Mouse (Mus musculus): ENCODE results near the gene Gm572. TPM values are rescaled to one million over a fixed set of nuclear protein-coding genes. Genes with fewer than 3 reads are reported as not detected.

Gm572 gene
- 0.09 TPM in 1 of 2 replicates, not detected in the other for polyA plus RNA-seq (2015; fragmentation: Nextera tagmentation; extraction: Ambion mirVana)

DNA sequence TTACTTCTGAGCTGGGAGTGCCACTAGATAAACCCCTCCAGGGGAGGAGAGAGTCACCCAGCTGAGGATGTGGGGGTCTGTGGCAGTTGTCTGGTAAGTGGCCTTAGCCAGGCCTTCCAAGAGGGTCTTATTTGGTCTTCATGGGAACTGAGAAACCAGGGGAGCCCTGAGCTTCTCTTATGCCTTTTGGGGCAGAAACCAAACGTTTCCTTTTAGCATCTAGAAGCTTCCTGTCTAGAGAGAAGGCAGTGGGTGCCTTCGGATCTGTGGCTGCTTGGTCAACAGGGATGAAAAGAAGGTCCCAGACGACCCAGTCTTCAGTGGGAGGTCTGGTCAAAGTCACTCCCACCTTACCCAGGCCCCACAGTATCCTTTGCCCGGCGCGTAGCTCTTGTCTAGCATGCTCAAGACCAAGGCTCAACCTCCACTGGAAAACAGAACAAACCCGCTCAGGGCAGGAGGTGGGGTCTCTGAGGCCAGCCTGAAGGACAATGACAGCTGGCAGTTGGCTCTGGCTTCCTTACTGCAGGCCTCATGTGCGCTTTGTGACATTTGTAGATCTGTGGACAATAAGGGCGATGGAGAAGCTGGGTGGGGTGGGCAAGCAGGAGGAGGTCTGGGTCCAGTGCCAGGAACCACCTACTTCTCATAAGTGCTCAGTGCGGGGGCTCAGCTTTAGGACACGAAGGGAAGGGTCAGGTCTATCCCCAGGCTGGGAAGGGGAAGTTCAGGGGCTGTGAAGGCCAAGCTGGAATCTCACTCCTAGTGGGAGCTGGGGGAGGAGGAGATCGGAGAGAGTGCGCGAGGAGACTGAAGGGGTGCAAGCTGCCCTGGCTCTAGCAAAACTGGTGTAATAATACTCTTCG, at the start of gene Gm572:
Gene Gm572 (plus strand): TSS at position 27 of the 866 bp plus-strand sequence.
- 0 out of 2 replicates have a peak, but pooled peaks have one; percentile 16 for ATAC-seq (ENCODE audit: insufficient read depth, low FRiP score)
- Histone ChIP-seq H3K4me1 (ENCODE audit: control insufficient read depth, insufficient read depth, low read length) (peaks cover 3% of the 10 kb centered on the region; the same call in 1 of the 2 replicates), H3K4me2 (ENCODE audit: low read depth, low read length) (peak within 1 kb of the TSS; percentile 49), H3K9ac (ENCODE audit: low read length) (peak within 1 kb of the TSS; percentile 60), H3K27me3 (ENCODE audit: control insufficient read depth, insufficient read depth, low read length) (no peaks in the 10 kb centered on the region), H3K4me3 (replicated peaks; ENCODE audit: low read length) (peak within 1 kb of the TSS; percentile 25), H3K9me3 (replicated peaks; ENCODE audit: control insufficient read depth, low read length) (no peaks in the 10 kb centered on the region), H3K36me3 (ENCODE audit: control insufficient read depth, insufficient read depth, low read length) (no peaks in the 10 kb centered on the region), H3K27ac (ENCODE audit: low read length) (no peak within 1 kb of the TSS)
- 52% methylated on average over 15 of the region's 15 CpGs for WGBS

DNA sequence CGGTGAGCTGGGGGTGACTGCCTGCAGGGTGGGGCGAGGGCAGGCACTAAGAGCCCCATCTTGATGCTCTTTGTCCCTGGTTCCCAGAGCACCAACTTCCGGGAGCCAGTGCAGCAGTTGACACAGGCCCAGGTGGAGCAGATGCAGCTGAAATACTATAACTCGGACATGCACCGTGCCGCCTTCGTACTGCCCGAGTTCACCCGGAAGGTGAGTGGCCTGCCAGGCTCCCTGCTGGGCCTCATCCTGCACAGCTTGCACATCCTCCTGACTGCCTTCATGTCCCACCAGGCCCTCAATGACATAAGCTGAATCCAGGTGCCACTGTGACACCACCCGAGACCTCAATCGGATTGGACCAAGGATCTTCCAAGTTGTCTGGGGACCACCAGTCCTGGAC, 49.1 kb upstream of the Gm572 start:
- H3K27me3 ChIP-seq (ENCODE audit: control insufficient read depth, insufficient read depth, low read length): no peaks in the 10 kb centered on the region
- ATAC-seq (ENCODE audit: insufficient read depth, low FRiP score): no peak
- 94% methylated on average over 11 of the region's 11 CpGs for WGBS
- H3K4me2 ChIP-seq (ENCODE audit: low read depth, low read length): no peak overlapping the region
- no peaks in the 10 kb centered on the region; the same call in 1 of the 2 replicates for H3K9me3 ChIP-seq (replicated peaks; ENCODE audit: control insufficient read depth, low read length)
- H3K4me3 ChIP-seq (replicated peaks; ENCODE audit: low read length): no peak overlapping the region
- H3K9ac ChIP-seq (ENCODE audit: low read length): no peak overlapping the region
- peaks cover 10% of the 10 kb centered on the region; the same call in 1 of the 2 replicates for H3K4me1 ChIP-seq (ENCODE audit: control insufficient read depth, insufficient read depth, low read length)
- H3K36me3 ChIP-seq (ENCODE audit: control insufficient read depth, insufficient read depth, low read length): peaks cover 40% of the 10 kb centered on the region
- no peak overlapping the region for H3K27ac ChIP-seq (ENCODE audit: low read length)

DNA sequence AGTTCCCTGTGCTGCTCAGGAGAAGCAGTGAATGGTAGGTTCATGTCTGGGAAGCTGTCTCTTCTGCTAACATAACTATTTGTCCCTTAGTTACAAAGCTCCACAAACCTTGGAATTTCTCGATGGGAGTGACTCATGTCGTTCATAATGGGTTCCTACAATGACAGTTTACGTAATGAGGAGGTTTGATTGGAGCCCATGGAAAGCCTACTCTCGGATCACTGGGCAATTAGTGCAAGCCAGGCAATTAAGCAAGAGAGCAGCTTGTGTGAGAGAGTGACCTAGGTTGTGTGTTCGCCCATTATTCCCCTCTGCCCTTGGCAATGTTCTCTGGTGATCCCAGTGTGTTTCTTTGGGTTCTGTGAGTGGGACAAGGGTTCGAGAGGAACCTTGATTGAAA, 47.2 kb upstream of the Gm572 start:
- Histone ChIP-seq H3K9ac (ENCODE audit: low read length) (no peak overlapping the region), H3K27ac (ENCODE audit: low read length) (no peak overlapping the region), H3K4me2 (ENCODE audit: low read depth, low read length) (no peak overlapping the region), H3K27me3 (ENCODE audit: control insufficient read depth, insufficient read depth, low read length) (no peaks in the 10 kb centered on the region), H3K4me3 (replicated peaks; ENCODE audit: low read length) (no peak overlapping the region), H3K36me3 (ENCODE audit: control insufficient read depth, insufficient read depth, low read length) (peaks cover 40% of the 10 kb centered on the region), H3K9me3 (replicated peaks; ENCODE audit: control insufficient read depth, low read length) (no peaks in the 10 kb centered on the region; the same call in 1 of the 2 replicates), H3K4me1 (ENCODE audit: control insufficient read depth, insufficient read depth, low read length) (0 out of 2 replicates have a peak, but pooled peaks cover 10% of the 10 kb centered on the region)
- 86% methylated on average over 6 of the region's 6 CpGs for WGBS
- ATAC-seq (ENCODE audit: insufficient read depth, low FRiP score): no peak

DNA sequence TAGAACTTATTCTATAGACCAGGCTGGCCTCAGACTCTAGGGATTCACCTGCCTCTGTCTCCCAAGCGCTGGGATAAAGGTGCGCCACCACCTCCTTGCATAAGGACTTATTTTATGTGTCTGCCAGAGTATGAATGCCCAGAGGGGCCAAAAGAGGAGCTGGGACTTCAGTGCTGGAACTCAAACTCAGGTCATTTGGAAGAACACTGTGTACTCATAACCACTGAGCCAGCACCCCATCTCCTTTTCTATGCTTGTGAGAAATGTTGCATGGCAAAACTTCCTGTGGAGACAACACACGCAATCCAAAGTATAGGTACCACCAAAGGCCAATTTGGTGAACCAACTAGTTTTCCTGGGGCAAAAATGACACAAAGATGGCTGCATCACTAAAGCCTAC, 46.4 kb upstream of the Gm572 start:
- no peak overlapping the region for H3K4me3 ChIP-seq (replicated peaks; ENCODE audit: low read length)
- H3K9ac ChIP-seq (ENCODE audit: low read length): no peak overlapping the region
- no peak for ATAC-seq (ENCODE audit: insufficient read depth, low FRiP score)
- H3K36me3 ChIP-seq (ENCODE audit: control insufficient read depth, insufficient read depth, low read length): peaks cover 40% of the 10 kb centered on the region
- no peaks in the 10 kb centered on the region; the same call in 1 of the 2 replicates for H3K9me3 ChIP-seq (replicated peaks; ENCODE audit: control insufficient read depth, low read length)
- no peak overlapping the region for H3K27ac ChIP-seq (ENCODE audit: low read length)
- no peaks in the 10 kb centered on the region for H3K27me3 ChIP-seq (ENCODE audit: control insufficient read depth, insufficient read depth, low read length)
- no peak overlapping the region for H3K4me2 ChIP-seq (ENCODE audit: low read depth, low read length)
- WGBS: 95% methylated on average over 3 of the region's 3 CpGs
- 0 out of 2 replicates have a peak, but pooled peaks cover 10% of the 10 kb centered on the region for H3K4me1 ChIP-seq (ENCODE audit: control insufficient read depth, insufficient read depth, low read length)

DNA sequence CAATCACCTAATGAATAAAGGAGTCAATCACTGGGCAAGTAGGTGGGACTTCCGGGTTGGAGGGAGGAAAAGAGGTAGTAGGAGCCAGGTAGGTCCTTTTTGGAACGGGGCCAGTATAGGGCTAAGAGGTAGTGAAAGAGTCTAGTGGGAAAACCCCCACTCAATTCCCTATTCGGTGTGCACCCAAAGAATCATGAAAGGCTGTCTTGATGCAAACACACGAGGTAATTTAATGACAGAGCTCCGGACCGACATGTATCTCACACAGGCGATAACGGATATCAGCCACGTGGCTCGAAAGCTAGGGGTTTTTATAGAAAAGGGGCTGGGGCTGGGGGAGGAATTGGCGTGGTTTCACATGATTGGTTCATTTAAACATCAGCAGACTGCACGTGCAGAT, 44.3 kb upstream of the Gm572 start:
- H3K4me2 ChIP-seq (ENCODE audit: low read depth, low read length): no peak overlapping the region
- no peak overlapping the region for H3K4me3 ChIP-seq (replicated peaks; ENCODE audit: low read length)
- no peaks in the 10 kb centered on the region for H3K4me1 ChIP-seq (ENCODE audit: control insufficient read depth, insufficient read depth, low read length)
- ATAC-seq (ENCODE audit: insufficient read depth, low FRiP score): no peak
- H3K27ac ChIP-seq (ENCODE audit: low read length): no peak overlapping the region
- 93% methylated on average over 12 of the region's 12 CpGs for WGBS
- H3K27me3 ChIP-seq (ENCODE audit: control insufficient read depth, insufficient read depth, low read length): no peaks in the 10 kb centered on the region
- H3K9me3 ChIP-seq (replicated peaks; ENCODE audit: control insufficient read depth, low read length): no peaks in the 10 kb centered on the region; the same call in 1 of the 2 replicates
- peaks cover 37% of the 10 kb centered on the region for H3K36me3 ChIP-seq (ENCODE audit: control insufficient read depth, insufficient read depth, low read length)
- H3K9ac ChIP-seq (ENCODE audit: low read length): no peak overlapping the region

DNA sequence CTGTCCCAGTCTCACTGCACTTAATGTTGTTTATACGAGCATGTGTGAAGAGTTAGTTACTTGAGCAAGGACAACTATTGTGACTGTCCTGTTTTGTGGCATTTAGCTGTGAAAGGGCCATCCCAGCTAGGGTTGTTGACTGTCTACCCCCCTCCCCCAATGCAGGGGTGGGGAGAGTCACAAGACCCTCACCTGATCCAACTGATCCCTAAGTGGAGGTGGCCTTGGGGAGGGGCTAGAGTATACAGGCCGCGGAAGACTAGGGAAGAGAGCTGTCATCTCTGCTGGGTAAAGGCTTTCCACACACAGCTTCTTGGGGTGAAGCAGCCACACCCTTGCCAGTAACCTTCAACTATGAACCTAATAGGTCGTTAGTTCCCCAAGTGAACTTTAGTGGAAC, 42.8 kb upstream of the Gm572 start:
- ATAC-seq (ENCODE audit: insufficient read depth, low FRiP score): no peak
- Histone ChIP-seq H3K4me1 (ENCODE audit: control insufficient read depth, insufficient read depth, low read length) (no peaks in the 10 kb centered on the region), H3K9ac (ENCODE audit: low read length) (no peak overlapping the region), H3K4me3 (replicated peaks; ENCODE audit: low read length) (no peak overlapping the region), H3K27me3 (ENCODE audit: control insufficient read depth, insufficient read depth, low read length) (no peaks in the 10 kb centered on the region), H3K9me3 (replicated peaks; ENCODE audit: control insufficient read depth, low read length) (no peaks in the 10 kb centered on the region; the same call in 1 of the 2 replicates), H3K27ac (ENCODE audit: low read length) (no peak overlapping the region), H3K36me3 (ENCODE audit: control insufficient read depth, insufficient read depth, low read length) (peaks cover 25% of the 10 kb centered on the region), H3K4me2 (ENCODE audit: low read depth, low read length) (no peak overlapping the region)
- WGBS: 85% methylated on average over 4 of the region's 4 CpGs

DNA sequence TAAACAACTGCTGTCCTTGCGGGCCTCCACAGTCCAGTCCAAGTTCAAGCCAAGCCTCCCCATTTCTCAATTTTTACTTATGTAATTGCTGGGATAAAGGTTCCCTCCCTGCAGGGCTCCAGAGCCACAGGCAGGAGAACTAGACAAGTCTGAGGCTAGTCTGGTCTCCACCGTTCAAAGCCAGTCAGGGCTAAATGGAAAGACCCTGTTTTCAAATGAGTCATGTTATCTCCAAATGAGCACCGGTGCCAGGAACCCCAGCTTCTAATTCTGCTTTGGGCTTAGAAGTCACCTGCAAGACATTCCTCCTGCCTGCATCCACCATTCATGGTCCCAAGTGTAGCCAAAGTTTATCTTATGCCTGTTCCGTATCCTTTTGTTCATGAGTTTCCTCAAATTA, 41.2 kb upstream of the Gm572 start:
- Histone ChIP-seq H3K4me1 (ENCODE audit: control insufficient read depth, insufficient read depth, low read length) (no peaks in the 10 kb centered on the region), H3K9ac (ENCODE audit: low read length) (no peak overlapping the region), H3K27me3 (ENCODE audit: control insufficient read depth, insufficient read depth, low read length) (no peaks in the 10 kb centered on the region), H3K36me3 (ENCODE audit: control insufficient read depth, insufficient read depth, low read length) (peaks cover 12% of the 10 kb centered on the region; the same call in 1 of the 2 replicates), H3K27ac (ENCODE audit: low read length) (no peak overlapping the region), H3K9me3 (replicated peaks; ENCODE audit: control insufficient read depth, low read length) (no peaks in the 10 kb centered on the region; the same call in 1 of the 2 replicates), H3K4me2 (ENCODE audit: low read depth, low read length) (no peak overlapping the region), H3K4me3 (replicated peaks; ENCODE audit: low read length) (no peak overlapping the region)
- WGBS: 69% methylated on average over 4 of the region's 4 CpGs
- ATAC-seq (ENCODE audit: insufficient read depth, low FRiP score): no peak

DNA sequence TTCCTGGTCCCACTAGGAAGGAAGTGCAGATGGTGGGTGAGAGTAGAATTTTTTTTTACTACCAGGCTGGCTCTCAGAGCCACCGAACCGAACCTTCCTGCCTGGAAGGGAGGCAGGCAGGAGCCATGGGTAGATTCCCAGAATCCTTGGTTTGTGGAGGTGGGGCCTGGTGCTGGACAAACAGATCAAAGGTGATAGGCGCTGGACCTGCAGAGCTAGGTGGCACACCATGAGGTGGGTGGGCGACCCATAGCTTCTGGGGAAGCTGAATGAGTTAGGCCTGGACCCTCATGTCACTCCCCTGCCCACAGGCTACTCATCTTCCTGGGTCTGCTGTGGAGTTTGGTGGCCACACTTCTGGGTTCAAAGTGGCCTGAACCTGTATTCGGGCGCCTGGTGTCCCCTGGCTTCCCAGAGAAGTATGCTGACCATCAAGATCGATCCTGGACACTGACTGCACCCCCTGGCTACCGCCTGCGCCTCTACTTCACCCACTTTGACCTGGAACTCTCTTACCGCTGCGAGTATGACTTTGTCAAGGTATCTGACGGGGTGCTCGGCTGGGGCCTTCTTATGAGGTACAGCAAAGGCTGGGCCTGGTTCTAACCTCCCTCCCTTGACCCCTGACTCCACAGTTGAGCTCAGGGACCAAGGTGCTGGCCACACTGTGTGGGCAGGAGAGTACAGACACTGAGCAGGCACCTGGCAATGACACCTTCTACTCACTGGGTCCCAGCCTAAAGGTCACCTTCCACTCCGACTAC, 40.6 kb upstream of the Gm572 start, which contains the start of gene Masp2:
Gene Masp2 (plus strand): TSS at position 198 of the 764 bp plus-strand sequence.
- Histone ChIP-seq H3K4me1 (ENCODE audit: control insufficient read depth, insufficient read depth, low read length) (no peaks in the 10 kb centered on the region), H3K27ac (ENCODE audit: low read length) (no peak within 1 kb of the TSS), H3K4me3 (replicated peaks; ENCODE audit: low read length) (no peak within 1 kb of the TSS), H3K9me3 (replicated peaks; ENCODE audit: control insufficient read depth, low read length) (no peaks in the 10 kb centered on the region; the same call in 1 of the 2 replicates), H3K9ac (ENCODE audit: low read length) (no peak within 1 kb of the TSS), H3K4me2 (ENCODE audit: low read depth, low read length) (no peak within 1 kb of the TSS), H3K36me3 (ENCODE audit: control insufficient read depth, insufficient read depth, low read length) (peaks cover 10% of the 10 kb centered on the region; the same call in 1 of the 2 replicates), H3K27me3 (ENCODE audit: control insufficient read depth, insufficient read depth, low read length) (no peaks in the 10 kb centered on the region)
- 83% methylated on average over 14 of the region's 14 CpGs for WGBS
- no peak for ATAC-seq (ENCODE audit: insufficient read depth, low FRiP score)

All from stomach, embryonic 16.5 days (tissue).